Mouse (Mus musculus) megakaryocyte-erythroid progenitor cell, adult 5-6 weeks (primary cell): ENCODE data around the gene Retreg3. TPM values are rescaled to one million over a fixed set of nuclear protein-coding genes. Genes with fewer than 3 reads are reported as not detected.
"Not testable (repeated sequence)": the region's sequence is repeated elsewhere in the genome, so short reads cannot be mapped to it uniquely, and the experiment has no call there.

ENCODE experiments used
- ATAC-seq: replicated peaks from 2 replicates; pipeline ENCODE4 v1.8.0; 2016; ENCODE audit warnings: mild to moderate bottlenecking, inconsistent platforms; ENCODE audit not compliant: severe bottlenecking, poor library complexity, low FRiP score, low TSS enrichment
- total RNA-seq, 2 experiments: library from RNA; stranded (forward) in 1 of 2; stranded (reverse) in 1 of 2; fragments of 200-1000, 215-1000 nt in 1 of 2; fragments of >200 nt in 1 of 2; fragmentation: Nextera tagmentation in 1 of 2; gene quantifications; 2 replicates each; pipeline ENCODE4 v1.2.3; 2014 to 2017

Gene Retreg3
- total RNA-seq, 2 experiments from 2014 or later: 17.0 to 36.7 TPM

DNA sequence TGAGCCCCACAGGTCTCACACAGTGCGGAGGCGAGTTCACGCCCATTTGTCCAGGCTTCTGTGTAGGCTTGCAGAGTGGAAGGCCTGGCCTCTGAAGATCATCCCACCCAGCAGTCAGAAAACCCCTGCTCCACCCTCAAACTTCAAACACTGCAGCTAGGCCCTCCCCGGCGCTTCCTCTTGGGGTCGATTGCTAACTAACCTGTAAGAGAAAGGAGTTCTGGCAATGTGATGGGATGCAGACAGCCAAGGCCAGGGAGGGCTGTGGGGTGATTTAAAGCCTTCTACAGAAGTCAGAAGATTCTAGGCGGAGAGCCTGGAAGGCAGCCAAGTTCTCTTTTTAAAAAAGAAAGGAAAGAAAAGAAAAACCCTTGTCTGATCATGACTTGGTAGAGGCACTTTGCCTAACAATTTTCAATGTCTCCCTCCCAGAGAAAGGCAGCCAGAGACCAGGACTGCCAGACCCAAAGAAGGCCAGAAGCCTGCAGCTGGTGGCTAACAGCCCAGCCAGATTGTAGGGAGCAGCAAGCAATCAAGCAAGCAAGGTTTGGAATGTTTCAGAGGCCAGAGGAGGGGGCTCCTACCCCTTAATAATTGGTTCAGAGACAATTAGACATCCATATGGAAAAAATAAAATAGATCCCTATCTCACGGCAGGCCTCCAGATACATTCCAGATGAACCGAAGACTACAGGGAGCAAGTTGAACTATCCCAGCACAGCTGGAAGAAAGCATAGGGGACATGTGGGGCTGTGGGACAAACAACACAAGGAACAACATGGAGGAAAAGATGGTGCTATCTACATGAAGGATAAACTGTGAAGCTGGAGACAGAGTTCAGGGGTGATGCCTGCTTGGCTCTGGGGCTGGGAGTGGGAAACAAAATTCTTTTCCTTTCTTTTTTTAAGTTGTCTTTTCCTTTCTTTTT lies 29.7 kb upstream of the Retreg3 start:
- 0 out of 2 replicates have a peak, but pooled peaks have one; percentile 10 for ATAC-seq

DNA sequence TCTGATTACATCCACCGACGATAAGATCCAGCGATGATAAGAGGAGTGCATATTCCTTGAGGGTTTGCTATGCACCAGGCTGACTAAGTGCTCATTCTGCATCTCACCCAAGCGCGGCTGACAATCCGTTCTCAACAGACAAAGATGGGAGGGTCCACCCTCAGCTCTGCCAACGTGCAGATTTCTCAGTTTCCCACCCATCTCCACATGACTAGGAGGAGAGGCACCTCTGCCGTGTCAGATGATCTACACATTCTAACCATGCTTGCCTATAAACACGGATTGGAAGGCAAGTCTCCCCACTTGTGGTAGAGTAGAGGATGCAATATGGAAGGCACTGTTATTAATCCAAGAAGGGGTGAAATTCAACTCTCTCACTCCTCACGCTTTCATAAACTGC lies 29.1 kb upstream of the Retreg3 start:
- no peak for ATAC-seq

DNA sequence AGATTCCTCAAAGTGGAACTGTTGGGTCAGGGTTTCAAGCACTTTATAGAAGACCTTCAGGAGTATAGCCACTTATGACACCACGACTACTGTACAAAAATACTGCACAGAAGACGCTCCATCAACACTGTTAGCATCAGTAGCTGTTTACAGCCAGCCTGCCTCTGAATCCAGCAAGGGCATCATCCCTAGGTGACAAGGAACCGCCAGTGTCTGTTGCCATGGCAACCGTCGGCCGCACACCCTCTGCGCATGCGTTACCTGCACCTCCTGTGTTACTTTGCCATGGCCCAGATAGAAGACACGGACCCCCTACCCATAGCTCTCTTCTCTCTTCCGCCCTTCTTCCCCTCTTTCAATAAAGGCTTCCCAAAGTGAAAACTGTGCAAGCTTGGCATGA lies 26.7 kb upstream of the Retreg3 start:
- ATAC-seq: no peak

DNA sequence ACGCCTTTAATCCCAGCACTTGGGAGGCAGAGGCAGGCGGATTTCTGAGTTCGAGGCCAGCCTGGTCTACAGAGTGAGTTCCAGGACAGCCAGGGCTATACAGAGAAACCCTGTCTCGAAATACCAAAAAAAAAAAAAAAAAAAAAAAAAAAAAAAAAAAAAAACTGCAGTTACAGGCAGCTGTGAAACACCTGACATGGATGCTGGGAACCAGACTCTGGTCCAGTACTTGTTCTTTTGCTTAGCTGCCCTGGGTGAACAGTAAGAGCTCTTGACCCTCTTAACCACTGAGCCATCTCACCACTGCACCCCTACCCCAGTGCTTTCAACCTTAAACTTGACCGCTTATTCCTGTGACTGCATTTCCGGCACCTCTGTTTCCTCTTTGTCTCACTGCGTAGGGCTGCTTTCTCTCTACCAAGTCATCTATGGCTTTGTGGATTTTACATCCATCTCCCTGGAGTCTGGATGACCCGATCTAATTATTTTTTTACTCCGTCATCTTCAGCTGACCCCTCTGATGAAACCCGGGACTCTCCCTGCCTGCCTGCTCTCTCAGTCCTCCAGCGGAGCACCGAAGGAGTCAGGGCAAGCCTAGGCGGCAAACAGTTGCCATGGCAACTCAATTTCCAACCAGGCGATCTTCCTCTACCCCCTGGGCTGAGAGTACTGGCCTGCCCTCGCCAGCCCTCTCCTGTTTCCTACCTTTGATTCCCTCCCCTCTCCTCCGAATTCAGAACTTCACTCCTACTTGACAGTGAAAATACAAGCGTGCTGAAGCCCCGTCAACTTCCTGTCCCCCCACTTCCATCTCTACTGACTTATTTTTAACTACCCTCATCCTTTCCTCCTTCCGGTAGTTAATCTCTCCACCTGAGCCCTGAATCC lies 23.9 kb upstream of the Retreg3 start:
- no peak for ATAC-seq

DNA sequence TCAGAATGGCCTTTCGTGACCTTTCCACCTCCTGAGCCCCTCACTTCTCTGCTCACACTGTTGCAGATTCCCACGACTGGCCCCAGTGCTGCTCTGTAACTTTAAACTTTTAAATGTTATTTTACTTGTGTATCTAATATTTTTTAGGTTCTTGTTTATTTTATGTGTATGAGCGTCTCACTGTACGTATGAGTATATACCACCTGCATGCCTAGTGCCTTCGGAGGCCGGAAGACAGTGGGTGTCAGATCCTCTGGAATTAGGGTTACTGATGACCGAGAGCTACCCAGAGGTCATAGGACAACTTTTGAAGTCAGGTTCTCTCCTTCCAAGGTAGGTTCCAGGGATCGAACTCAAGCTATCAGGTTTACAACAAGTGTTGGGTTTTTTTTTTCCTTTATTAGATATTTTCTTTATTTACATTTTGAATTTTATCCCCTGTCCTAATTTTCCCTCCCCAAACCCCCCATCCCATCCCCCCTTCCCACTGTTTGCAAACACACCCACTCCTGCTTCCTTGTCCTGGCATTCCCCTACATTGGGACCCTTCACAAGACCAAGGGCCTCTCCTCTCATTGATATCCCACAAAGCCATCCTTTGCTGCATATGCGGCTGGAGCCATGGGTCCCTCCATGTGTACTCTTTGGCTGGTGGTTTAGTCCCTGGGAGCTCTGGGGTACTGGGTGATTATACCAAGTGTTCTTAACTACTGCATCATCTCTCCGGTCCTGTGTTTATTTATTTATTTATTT lies 22.7 kb upstream of the Retreg3 start:
- no peak for ATAC-seq

DNA sequence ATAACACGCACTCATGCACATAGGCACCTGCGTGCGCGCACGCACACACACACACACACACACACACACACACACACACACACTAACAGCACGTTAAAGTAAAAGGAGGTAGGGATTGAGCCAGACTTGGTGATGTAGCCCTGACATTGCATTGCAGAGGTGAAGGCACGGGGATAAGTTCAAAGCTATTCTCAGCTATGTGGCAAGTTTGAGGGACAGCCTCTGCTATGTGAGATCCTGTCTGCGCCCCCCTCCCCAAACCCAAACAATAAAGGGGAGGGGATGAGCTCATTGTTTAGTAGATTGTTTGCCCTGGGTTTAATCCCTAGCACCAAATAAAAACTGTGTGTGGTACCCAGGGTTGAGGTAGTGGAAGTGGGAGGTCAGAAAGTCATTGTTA lies 21.4 kb upstream of the Retreg3 start:
- ATAC-seq: no peak

DNA sequence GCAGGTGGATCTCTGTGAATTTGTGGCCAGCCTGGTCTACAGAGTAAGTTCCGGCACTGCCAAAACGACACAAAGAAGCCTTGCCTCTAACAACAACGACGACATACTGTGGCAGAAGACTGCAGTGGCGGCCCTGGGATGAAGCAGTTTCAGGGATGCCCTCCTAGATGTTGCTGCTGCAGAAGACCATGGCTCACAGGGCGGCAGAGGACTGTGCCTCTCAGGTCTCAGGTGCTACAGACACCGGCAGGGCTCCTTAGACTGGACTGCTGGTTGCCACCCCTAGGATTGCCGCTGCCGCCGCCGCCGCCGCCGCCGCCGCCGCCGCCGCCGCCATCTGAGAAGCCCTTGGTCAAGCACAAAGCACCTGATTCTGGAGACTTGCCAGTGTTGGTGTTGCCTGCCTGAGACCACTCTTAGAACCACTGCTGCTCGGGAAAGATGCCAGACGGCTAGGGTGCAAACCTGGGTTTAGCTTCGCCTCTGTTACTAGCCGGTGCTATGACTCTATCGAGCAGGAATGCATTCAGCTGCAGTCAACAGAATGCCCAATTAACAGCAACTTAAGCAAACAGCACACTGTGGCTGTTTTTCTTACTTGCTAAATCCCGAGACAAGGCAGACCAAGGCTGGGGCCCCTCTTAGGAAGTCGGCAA lies 20.6 kb upstream of the Retreg3 start:
- ATAC-seq: no peak

DNA sequence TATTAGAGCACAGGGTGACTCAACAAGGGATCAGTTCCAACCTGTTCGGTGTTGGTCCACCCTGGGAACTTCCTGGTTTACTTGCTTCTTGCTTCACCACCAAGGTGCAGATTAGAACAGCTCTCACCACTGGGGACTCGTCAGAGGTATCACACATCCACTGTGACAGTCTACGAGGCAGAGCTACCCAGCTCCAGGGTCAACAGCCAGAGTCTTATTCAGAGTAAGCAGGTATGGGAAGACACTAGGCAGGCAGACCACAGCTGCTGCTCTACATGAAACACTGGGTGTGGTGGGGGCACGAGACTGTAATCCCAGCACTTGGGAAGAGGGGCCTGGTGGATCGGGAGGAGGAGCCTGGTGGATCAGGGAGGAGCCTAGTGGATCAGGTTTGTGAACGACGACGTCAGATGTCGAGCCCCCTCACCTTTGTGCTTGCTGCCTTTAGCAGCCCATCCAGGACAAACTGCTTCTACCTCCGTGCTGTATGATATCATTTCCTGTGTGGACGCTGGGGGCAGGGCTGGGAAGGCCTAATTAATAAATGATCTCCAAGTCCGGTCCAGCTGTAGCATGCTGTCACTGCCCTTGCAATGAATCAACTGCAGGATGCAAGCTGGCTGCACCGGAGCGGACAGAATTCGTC lies 19.0 kb upstream of the Retreg3 start:
- ATAC-seq: no peak

DNA sequence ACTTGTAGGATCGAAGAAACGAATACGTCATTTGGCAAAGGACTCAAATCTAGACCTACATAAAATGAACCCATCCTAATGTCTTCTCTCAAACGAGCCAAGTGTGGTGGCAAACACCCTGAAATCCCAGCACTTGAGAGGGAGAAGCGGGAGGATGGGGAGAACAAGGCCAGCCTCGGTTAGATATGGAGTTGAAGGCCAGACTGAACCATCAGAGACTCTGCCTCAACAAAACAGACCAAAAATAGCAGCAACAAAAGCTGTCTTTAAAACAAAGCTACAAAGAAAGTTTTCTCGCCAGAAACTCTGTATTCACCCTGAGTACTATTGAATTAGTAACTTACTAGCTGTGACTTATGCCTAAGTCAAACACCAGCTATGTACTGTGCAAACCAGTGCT lies 17.3 kb upstream of the Retreg3 start:
- no peak for ATAC-seq

DNA sequence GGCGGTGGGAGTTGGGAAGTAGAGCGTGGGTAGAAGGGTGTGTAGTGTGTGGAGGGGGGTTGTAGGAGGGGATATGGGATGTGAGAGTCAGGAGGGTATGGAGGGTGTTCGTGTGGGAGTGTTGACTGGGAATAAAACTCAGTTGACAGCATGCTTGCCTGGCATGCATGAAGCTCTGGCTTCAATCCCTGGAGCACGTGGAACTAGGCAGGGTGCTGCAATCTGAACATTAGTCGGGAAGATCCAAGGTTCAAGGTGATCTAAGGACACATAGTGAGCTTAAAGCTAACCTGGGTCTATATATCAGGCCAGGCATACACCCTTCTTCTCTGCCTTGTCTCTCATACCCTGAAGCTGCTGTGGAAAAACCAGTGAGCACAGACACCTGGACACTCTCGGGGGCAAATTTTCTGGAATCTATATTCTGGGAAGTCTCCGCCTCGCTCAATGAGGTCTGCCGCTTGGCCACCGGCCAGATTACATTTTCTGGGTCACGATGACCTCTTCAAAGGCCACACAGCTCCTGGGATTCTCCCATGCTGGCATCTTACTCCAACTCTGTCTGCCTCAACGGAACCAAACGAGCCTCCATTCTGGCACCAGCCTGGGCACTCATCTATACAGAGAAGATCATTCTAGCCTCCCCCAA lies 14.6 kb upstream of the Retreg3 start:
- ATAC-seq: no peak

DNA sequence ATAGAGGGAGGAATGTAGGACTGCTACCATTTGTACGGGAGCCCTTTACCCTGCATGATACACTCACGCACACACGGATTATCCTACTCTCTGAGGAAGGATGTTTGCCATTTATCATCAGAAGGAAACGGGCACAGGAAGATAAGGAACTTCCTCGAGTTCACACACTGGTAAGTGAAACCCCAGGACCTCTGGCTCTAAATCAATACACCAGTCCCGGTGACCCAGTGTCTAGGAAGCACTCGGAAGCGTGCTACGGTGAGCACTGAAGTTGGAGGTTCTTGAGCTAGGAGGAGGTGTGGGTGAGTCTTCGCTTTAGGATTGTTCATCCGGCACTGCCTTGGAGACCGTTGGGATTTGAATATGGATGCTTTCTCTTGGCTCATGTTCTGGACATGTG lies 13.3 kb upstream of the Retreg3 start:
- ATAC-seq: no peak

DNA sequence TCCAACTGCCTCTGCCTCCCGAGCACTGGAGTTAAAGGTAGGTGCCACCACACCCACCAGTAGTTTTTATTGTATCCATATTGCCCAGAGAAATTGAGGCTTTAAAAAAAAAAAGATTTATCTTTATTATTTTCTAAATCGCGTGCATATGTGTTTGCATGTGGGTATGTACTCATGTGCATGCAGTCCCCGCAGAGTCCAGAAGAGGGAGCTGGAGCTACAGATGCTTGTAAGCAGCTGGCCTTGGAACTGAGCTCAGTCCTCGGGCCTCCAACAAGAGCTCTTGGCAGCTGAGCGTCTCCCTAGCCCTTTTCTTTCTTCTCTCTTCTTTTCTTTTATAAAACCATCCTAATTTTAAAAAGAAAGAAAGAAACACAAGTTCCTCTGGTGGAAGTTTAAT lies 12.0 kb upstream of the Retreg3 start:
- no peak for ATAC-seq

DNA sequence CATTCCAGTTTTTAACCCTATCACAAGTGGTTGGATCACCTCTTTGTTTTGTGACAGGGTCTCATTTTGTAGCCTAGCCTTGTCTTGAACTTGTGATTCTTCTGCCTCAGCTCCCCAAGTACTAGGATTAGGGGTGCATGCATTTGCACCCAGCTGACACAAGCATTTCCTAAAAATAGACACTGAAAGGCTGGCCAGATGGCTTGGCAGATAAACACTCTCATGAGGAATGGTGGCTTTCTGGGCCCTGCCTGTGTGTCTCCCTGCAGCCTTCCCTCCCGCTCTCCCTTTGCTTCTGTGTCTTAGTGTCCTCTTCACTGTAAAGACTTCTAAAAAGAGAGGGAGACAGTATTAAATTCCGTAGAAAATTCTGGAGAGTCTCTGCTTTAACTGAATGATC lies 11.5 kb upstream of the Retreg3 start:
- peak; percentile 50; the same call in 1 of the 2 replicates for ATAC-seq

DNA sequence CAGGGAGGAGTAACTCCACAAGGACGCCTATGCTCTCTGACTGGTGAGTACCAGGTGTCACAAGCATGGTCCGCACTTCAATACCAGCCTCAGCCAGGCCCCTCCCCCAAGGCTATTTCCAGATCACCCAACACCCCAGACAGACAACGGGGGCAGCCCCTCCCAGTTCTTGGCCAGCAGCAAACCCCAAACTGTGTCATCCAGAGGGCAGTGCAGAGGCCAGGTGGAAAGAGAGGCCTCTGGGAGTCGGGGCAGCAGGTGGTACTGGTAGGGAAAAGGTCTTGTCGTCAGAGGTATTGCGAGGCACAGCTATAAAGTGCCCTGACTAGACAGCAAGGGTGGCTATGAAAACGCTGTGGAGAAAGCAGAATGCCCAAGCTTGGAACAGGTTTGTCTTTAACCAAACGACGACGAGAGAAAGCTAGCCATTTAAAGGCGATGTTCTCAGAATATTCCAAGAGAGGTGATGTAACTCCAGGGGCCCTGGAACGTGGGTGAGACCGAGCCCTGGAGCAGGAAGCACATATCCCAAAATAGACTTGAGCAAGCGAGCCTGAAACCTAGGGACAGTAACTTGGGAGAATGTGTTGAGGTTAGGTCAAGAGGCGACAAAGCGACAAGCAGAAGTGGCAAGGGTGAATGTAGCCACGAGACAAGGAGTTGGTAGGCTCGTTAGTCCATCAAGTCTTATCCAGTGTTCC lies 10.5 kb upstream of the Retreg3 start:
- ATAC-seq: no peak

DNA sequence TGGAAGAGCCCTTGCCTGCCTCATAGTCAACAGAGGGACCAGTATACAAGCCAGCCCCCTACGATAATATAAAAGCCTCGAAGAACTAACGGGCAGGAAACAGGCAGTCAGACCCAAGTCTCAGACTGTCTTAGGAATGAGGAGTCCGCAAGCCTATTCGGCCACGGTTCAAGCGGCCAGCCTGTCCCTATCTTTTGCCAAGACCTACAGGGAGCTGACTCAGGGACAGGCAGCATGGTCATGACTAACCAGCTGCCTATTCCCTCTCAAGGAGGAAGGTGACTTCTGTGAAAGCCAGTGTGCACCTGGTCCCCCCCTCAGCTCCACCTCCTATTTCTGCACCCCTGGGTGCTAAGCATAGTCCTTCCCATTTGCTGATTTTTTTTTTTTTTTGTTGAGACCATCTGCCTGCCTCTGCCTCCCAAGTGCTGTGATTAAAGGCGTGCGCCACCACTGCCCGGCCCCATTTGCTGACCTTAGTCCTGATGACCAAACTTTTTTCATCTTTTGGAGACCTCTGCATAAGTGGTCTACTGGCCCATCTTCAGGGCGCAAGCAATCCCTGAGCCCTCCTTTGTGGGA lies 9.4 kb upstream of the Retreg3 start:
- ATAC-seq: no peak

DNA sequence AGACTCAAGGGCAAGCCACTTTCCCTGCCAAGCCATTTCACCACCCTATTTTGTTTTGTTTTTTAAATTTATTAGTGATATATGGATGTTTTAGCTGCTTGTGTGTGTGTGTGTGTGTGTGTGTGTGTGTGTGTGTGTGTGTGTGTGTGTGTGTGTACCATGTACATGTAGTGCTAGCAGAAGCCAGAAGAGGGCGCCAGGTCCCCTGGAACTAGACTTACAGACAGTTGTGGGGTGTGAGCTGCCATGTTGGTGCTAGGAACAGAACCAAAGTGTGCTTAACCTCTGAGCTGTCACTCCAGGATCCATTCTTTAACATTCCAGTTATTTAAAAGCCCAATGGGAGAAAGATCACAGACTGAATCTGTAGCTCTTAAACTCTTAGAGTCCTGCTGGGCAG lies 7.4 kb upstream of the Retreg3 start:
- ATAC-seq: no peak

DNA sequence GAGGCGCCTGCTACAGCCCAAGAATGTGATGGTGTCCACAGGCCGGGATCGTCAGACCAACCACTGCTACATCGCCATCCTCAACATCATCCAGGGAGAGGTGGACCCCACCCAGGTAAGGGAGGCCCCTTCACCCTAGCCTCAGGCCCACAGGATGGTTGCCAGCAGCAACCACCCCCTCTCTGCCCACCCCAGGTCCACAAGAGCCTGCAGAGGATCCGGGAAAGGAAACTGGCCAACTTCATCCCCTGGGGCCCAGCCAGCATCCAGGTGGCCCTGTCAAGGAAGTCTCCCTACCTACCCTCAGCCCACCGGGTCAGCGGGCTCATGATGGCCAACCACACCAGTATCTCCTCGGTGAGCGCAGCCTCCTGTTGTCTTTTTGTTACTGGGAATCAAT lies 5.3 kb upstream of the Retreg3 start:
- ATAC-seq: not testable (repeated sequence)
